In genomic region chr6:37404325-37404724, GRCm38 (mm10) we compare ENCODE assay signal across 23 mouse cellular contexts. TPM values are rescaled to one million over a fixed set of nuclear protein-coding genes. Genes with fewer than 3 reads are reported as not detected.
DNase-seq lines count a peak whose midpoint lies in the region; ATAC-seq and TF ChIP-seq lines count a peak whose summit lies in the region.
"Had no signal": no experiment of that assay in that cellular context is flagged by ENCODE, and none has a peak within 500 bp of the region (broad histone marks: within the 10 kb centered on the region; RNA-seq: fewer than 3 reads in every experiment).

No protein-coding gene starts in this region.

- intact Hi-C loops in gastrocnemius, postnatal 36 days (cut with DNase I): no loop called here

- peaks cover 85% of the 10 kb centered on the region for H3K4me1 ChIP-seq in heart, embryonic 12.5 days (replicated peaks)
- peaks cover 37% of the 10 kb centered on the region for H3K4me1 ChIP-seq in kidney, adult 2 months (ENCODE audit: control insufficient read depth, insufficient read depth, low read length)
- H3K4me1 ChIP-seq: forebrain, embryonic 15.5 days; midbrain, embryonic 15.5 days had no signal

- H3K9me3 ChIP-seq in heart, embryonic 12.5 days (replicated peaks): no peaks in the 10 kb centered on the region
- H3K9me3 ChIP-seq: embryonic facial prominence, embryonic 15.5 days; forebrain, embryonic 15.5 days; limb, embryonic 10.5 days; liver, embryonic 15.5 days; midbrain, embryonic 15.5 days; neural tube, embryonic 12.5 days had no signal

- no peak overlapping the region for H3K9ac ChIP-seq in heart, embryonic 12.5 days
- H3K9ac ChIP-seq: embryonic facial prominence, embryonic 15.5 days; forebrain, embryonic 15.5 days; liver, embryonic 15.5 days; midbrain, embryonic 15.5 days; neural tube, embryonic 12.5 days had no signal

- H3K27me3 ChIP-seq in heart, embryonic 12.5 days (replicated peaks): no peaks in the 10 kb centered on the region
- no peaks in the 10 kb centered on the region for H3K27me3 ChIP-seq in kidney, adult 2 months (replicated peaks; ENCODE audit: control insufficient read depth, insufficient read depth, low read length)
- H3K27me3 ChIP-seq: embryonic facial prominence, embryonic 15.5 days; forebrain, embryonic 15.5 days; liver, embryonic 15.5 days; midbrain, embryonic 15.5 days; neural tube, embryonic 12.5 days had no signal

- peak; percentile 43 for DNase-seq in adrenal gland, adult 2 months
- no peak for DNase-seq in adrenal gland, postnatal 36 days
- DNase-seq in heart, postnatal 4 days: no peak
- DNase-seq in kidney, adult 2 months: peak; percentile 45
- no peak for DNase-seq in kidney, adult 8-10 months
- peak; percentile 26 for DNase-seq in ES-CJ7 (ENCODE audit: low read depth, low spot score)
- DNase-seq in gastrocnemius, postnatal 36 days: no peak
- DNase-seq: cerebellum, adult 11 months; cerebellum, adult 9-11 months; gastrocnemius, postnatal 10 days; heart, adult 11 months; liver; right cerebral cortex, postnatal 14 days had no signal

- 61% methylated on average over 3 of the region's 3 CpGs for WGBS in heart, embryonic 12.5 days
- 31% methylated on average over 3 of the region's 3 CpGs for WGBS in kidney, adult 2 months

- TF ChIP-seq CTCF in kidney, adult 2 months (conservative IDR thresholded peaks at IDR 0.05; ENCODE audit: insufficient read depth, insufficient read length, low read depth, low read length): no peak

- H3K27ac ChIP-seq in heart, embryonic 12.5 days (ENCODE audit: poor library complexity, severe bottlenecking): peak overlapping the region; percentile 49; the same call in 1 of the 2 replicates
- H3K27ac ChIP-seq in kidney, adult 2 months (ENCODE audit: insufficient read depth, low read depth, low read length): peak overlapping the region; percentile 86
- H3K27ac ChIP-seq: embryonic facial prominence, embryonic 15.5 days; forebrain, embryonic 15.5 days; hindbrain, postnatal 0 days; limb, embryonic 10.5 days; liver, embryonic 15.5 days; macrophage; midbrain, embryonic 15.5 days; neural tube, embryonic 12.5 days had no signal

- no peak overlapping the region for H3K4me2 ChIP-seq in heart, embryonic 12.5 days
- H3K4me2 ChIP-seq: embryonic facial prominence, embryonic 15.5 days; forebrain, embryonic 15.5 days; liver, embryonic 15.5 days; midbrain, embryonic 15.5 days; neural tube, embryonic 12.5 days had no signal

- H3K36me3 ChIP-seq in heart, embryonic 12.5 days: peaks cover 12% of the 10 kb centered on the region; the same call in 1 of the 2 replicates
- no peaks in the 10 kb centered on the region for H3K36me3 ChIP-seq in kidney, adult 2 months (ENCODE audit: control insufficient read depth, insufficient read depth, low read length)
- H3K36me3 ChIP-seq: embryonic facial prominence, embryonic 15.5 days; forebrain, embryonic 15.5 days; limb, embryonic 10.5 days; liver, embryonic 15.5 days; midbrain, embryonic 15.5 days; neural tube, embryonic 12.5 days had no signal

- no peak for ATAC-seq in heart, embryonic 12.5 days (ENCODE audit: insufficient number of reproducible peaks, low FRiP score)
- ATAC-seq: forebrain, embryonic 15.5 days; hindbrain, postnatal 0 days; intestine, embryonic 16.5 days; midbrain, embryonic 15.5 days had no signal

- TF ChIP-seq POLR2A in kidney, adult 2 months (IDR thresholded peaks at IDR 0.05; ENCODE audit: low read depth, low read length): no peak

- H3K4me3 ChIP-seq in heart, embryonic 12.5 days: no peak overlapping the region
- no peak overlapping the region for H3K4me3 ChIP-seq in kidney, adult 2 months (ENCODE audit: insufficient read depth, low read depth, low read length)
- H3K4me3 ChIP-seq: embryonic facial prominence, embryonic 15.5 days; forebrain, embryonic 15.5 days; limb, embryonic 10.5 days; liver, embryonic 15.5 days; midbrain, embryonic 15.5 days; neural tube, embryonic 12.5 days had no signal

RNA-seq across cellular contexts. Expression of gene Creb3l2, which starts 37.6 kb away (rescaled TPM):
- 10 to 100 TPM; 69.4 to 85.5 TPM for total RNA-seq in adrenal gland, adult 2 months (2021)
- 36.9 and 48.4 TPM in 2 replicates for polyA plus RNA-seq in adrenal gland, adult 2 months (2012; rRNA removed)
- 100 to 1,000 TPM in 1 of 2 experiments, 10 to 100 TPM in 1; 89.5 to 100 TPM for total RNA-seq in adrenal gland, postnatal 36 days (2021)
- 49.4 and 52.2 TPM in 2 replicates for polyA plus RNA-seq in heart, embryonic 12.5 days (2016; fragmentation: Nextera tagmentation; extraction: Ambion mirVana)
- total RNA-seq in heart, postnatal 4 days (2021): 10 to 100 TPM; 61.7 to 66.7 TPM
- polyA plus RNA-seq in kidney, adult 2 months (2012; rRNA removed): 23.3 and 25.0 TPM in 2 replicates
- total RNA-seq in gastrocnemius, postnatal 36 days (2021): 1 to 10 TPM; 8.6 to 9.4 TPM

Comparison
In these comparisons a context has a peak if more than half of its experiments do, and no peak if none do; other contexts are left out.
1. DNase-seq: peak in adrenal gland, adult 2 months (single experiment), kidney, adult 2 months (single experiment) and ES-CJ7 (single experiment); none in adrenal gland, postnatal 36 days (0 of 2), heart, postnatal 4 days (single experiment), kidney, adult 8-10 months (0 of 2) and gastrocnemius, postnatal 36 days (0 of 2).
2. RNA of gene Creb3l2, which starts 37.6 kb away (total RNA-seq): 89.5 to 100 TPM in adrenal gland, postnatal 36 days, 69.4 to 85.5 TPM in adrenal gland, adult 2 months and 61.7 to 66.7 TPM in heart, postnatal 4 days; 8.6 to 9.4 TPM in gastrocnemius, postnatal 36 days; every median in the first group is over 4 times any median in the second.